Mouse (Mus musculus) 3134 (cell line): Measurements from ENCODE around the gene Trim56.
A peak's percentile ranks its signal among the peaks of the same experiment; 100 is the strongest.

Experiments
- DNase-seq: peaks from one replicate; pipeline ENCODE4 v3.0.0-alpha.2; 2011; ENCODE audit warnings: low spot score; ENCODE audit not compliant: insufficient read length; ENCODE audit errors: extremely low read depth

Trim56 gene

GRCm38 (mm10) chr5:137077187-137077586 is 38.8 kb downstream of the Trim56 start:
- DNase-seq: no peak

DNA sequence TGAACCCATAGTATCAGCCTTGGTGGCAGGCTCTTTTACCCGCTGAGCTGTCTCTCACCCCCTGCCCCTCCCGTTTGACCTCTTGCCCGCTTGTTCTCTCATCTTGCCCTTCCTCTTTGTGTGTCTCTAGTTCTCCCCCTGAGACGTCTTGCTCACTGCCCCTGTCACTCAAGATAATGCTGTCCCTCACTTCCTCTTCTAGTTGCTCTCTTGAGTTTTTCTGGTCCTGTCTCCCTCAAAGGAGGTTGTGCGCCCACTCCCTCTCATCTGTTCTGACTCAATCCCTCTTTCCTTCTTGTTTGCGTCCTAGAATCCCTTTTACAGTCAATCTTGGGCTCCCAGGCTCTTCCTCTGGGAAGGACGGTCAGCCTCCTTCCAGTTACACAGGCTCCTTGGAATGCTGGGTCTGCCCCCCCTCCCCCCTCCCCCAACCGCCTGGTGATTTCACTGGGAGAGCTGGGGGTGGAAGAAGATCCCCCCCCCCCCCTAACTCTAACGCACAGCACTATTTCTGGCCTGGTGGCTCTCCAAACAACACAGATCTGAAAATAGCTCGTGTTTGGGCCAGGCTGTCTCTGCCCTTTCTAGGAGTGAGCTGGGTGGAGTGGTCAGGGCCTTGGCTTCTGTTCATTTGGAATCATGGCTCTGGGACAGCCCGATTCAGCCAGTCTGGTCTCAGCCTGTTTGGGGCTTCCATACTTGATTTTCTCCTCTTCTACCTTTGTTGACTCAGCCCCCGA is 39.6 kb downstream of the Trim56 start:
- DNase-seq: peak; percentile 45

- no peak for DNase-seq
Observed at GRCm38 (mm10) chr5:137075726-137076125, 40.3 kb downstream of the Trim56 start.

GRCm38 (mm10) chr5:137074191-137074651 is 41.8 kb downstream of the Trim56 start:
- no peak for DNase-seq

GRCm38 (mm10) chr5:137073141-137073540 is 42.9 kb downstream of the Trim56 start:
- DNase-seq: no peak

DNA sequence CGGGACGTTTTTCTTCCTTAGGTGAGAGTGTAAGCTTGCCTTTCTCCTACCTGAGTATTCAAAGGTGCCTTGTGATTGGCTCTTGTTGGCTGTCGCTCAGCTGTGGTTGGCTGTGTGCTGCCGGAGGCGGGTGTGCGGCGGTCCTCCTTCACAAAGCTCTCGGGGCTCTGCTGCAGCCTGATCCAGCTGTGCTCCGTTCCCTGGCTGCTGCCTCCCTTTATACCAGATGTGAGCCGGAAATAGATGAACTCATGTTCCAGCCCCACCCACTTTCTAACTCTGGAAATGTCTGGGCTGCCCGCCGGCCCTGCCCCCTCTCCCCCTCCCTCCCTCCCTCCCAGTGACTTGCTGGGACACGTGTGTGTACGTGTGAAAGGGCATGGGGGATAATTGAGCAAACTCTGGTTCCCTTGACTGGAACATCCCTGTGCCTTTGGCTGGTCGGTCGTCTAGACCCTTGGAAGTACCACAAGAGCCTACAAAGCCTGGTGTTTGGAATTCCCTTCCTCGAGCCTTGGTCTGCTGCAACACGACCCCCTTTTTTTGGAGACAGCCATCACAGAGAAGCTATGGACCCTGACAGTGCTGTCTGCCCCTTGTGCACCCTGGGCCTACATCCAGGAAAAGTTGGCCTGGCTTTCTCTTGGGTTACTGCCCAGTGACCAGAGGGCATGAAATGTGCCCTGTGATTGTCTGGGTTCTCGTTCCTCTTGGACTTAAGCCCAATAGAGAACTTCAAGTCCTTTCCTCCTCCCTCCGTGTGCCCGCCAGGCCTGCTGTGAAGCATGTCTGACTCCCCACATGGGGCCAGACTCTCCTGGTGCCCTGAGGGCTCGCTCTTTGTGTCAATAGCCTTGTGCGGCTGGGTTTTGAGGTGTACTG is 43.7 kb downstream of the Trim56 start, which contains the start of gene Serpine1:
TSS of gene Serpine1 (minus strand) at position 190 of the 882 bp plus-strand sequence.
- DNase-seq: peak; percentile 93

DNA sequence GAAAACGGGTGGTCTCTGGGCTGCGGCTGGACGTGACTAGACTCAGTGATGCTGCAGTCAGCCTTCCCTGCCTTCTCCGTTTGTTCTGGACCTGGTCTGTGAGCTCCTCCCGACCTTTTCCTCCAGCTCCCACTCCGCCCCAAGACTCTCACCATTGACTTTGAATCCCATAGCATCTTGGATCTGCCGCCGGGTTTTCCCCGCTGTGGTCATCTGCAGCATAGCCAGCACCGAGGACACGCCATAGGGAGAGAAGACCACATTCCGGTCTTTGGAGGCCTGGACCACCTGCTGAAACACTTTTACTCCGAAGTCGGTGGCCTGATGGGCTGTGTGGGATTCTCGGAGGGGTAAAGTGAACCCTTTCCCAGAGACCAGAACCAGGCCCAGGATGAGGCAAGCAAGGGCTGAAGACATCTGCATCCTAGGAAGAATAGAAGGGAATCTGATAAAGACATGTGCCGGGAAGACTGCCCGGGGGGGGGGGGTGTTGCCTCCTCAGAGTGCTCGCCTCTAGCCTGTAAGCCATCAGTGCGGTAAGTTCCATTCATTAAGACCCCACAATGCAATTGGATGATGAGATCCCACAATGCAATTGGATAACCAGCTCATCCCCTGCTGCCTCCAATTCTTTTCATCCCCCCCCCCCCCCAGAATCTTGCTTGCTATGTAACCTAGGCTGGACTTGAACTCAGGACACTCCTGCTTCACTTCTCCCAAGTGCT is 45.0 kb downstream of the Trim56 start:
- DNase-seq: no peak

DNA sequence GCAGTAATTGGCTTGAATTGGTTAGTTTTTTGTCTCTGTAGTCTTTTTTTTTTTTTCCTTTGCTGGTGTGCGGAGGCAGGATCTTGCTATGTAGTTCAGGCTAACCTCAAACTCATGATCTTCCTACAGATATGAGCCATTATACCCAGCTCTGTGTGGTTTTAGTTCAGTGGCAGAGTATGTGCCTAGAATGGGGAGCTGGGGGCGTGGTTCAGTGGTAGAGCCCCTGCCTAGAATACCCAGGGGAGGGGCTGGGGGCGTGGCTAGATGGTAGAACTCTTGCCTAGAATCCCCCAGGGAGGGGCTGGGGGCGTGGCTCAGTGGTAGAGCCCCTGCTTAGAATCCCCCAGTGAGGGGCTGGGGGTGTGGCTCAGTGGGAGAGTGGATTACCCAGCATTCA is 47.3 kb downstream of the Trim56 start:
- no peak for DNase-seq

DNA sequence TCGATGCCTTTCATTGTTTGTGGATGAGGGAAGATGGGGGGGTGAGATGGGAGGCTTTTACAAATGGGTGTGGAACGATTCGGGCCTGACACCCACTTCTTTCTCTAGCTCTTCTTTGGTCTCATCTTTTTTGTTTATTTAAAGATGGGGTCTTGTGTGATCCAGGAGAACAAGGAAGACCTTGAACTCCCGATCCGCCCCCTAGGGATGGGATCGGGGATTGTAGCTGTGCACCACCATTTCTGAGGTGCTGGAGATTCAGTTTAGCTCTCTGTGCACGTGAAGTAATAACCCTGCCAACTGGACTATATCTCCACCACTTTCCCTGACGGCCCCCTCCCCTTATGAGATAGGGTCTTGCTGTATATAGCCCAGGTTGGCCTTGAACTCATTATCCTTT is 50.1 kb downstream of the Trim56 start:
- no peak for DNase-seq

- no peak for DNase-seq
Observed at GRCm38 (mm10) chr5:137065454-137065853, 50.6 kb downstream of the Trim56 start.

GRCm38 (mm10) chr5:137062601-137063000 is 53.4 kb downstream of the Trim56 start:
- DNase-seq: no peak

GRCm38 (mm10) chr5:137061809-137062481 is 54.1 kb downstream of the Trim56 start:
- DNase-seq: peak; percentile 59
